Mouse (Mus musculus): ENCODE results near the gene Gm1043. TPM values are rescaled to one million over a fixed set of nuclear protein-coding genes. Genes with fewer than 3 reads are reported as not detected.

The Gm1043 gene
- polyA plus RNA-seq, 1 experiment: 15.6 TPM

- no peak for DNase-seq (ENCODE audit: extremely low spot score in 1 of 2, low spot score in 1 of 2)
These were observed 18.2 kb upstream of the Gm1043 start for GRCm38 (mm10) chr5:37066703-37067568.

GRCm38 (mm10) chr5:37073660-37074059 lies 11.5 kb upstream of the Gm1043 start:
- DNase-seq (ENCODE audit: extremely low spot score in 1 of 2, low spot score in 1 of 2): no peak

- DNase-seq (ENCODE audit: extremely low spot score in 1 of 2, low spot score in 1 of 2): peak; percentile 68 to 79
These were observed 8.4 kb upstream of the Gm1043 start for GRCm38 (mm10) chr5:37076692-37077329.

- DNase-seq (ENCODE audit: extremely low spot score in 1 of 2, low spot score in 1 of 2): no peak
These were observed 7.9 kb upstream of the Gm1043 start for GRCm38 (mm10) chr5:37077330-37077698.

- no peak for DNase-seq (ENCODE audit: extremely low spot score in 1 of 2, low spot score in 1 of 2)
These were observed 5.7 kb upstream of the Gm1043 start for GRCm38 (mm10) chr5:37079484-37079883.

GRCm38 (mm10) chr5:37080601-37081000 lies 4.6 kb upstream of the Gm1043 start:
- no peak for DNase-seq (ENCODE audit: extremely low spot score in 1 of 2, low spot score in 1 of 2)

- DNase-seq (ENCODE audit: extremely low spot score in 1 of 2, low spot score in 1 of 2): peak; percentile 71 to 87
These were observed 2.8 kb upstream of the Gm1043 start for GRCm38 (mm10) chr5:37082420-37082819.

GRCm38 (mm10) chr5:37083209-37083770 lies 1.9 kb upstream of the Gm1043 start:
- DNase-seq (ENCODE audit: extremely low spot score in 1 of 2, low spot score in 1 of 2): no peak

GRCm38 (mm10) chr5:37083850-37084249 lies 1.3 kb upstream of the Gm1043 start:
- no peak for DNase-seq (ENCODE audit: extremely low spot score in 1 of 2, low spot score in 1 of 2)

GRCm38 (mm10) chr5:37085918-37086317 lies 748 bp downstream of the Gm1043 start:
- DNase-seq (ENCODE audit: extremely low spot score in 1 of 2, low spot score in 1 of 2): no peak

- no peak for DNase-seq (ENCODE audit: extremely low spot score in 1 of 2, low spot score in 1 of 2)
These were observed 2.6 kb downstream of the Gm1043 start for GRCm38 (mm10) chr5:37087786-37088185.

- DNase-seq (ENCODE audit: extremely low spot score in 1 of 2, low spot score in 1 of 2): no peak
These were observed 3.4 kb downstream of the Gm1043 start for GRCm38 (mm10) chr5:37088342-37089108.

GRCm38 (mm10) chr5:37091171-37091628 lies 6.0 kb downstream of the Gm1043 start:
- DNase-seq (ENCODE audit: extremely low spot score in 1 of 2, low spot score in 1 of 2): no peak

- DNase-seq (ENCODE audit: extremely low spot score in 1 of 2, low spot score in 1 of 2): no peak
These were observed 9.8 kb downstream of the Gm1043 start for GRCm38 (mm10) chr5:37094941-37095340.

GRCm38 (mm10) chr5:37097591-37097990 lies 12.4 kb downstream of the Gm1043 start:
- no peak for DNase-seq (ENCODE audit: extremely low spot score in 1 of 2, low spot score in 1 of 2)

GRCm38 (mm10) chr5:37100813-37101212 lies 15.6 kb downstream of the Gm1043 start:
- no peak for DNase-seq (ENCODE audit: extremely low spot score in 1 of 2, low spot score in 1 of 2)

- peak in 1 of 2 experiments; percentile 55 for DNase-seq (ENCODE audit: extremely low spot score in 1 of 2, low spot score in 1 of 2)
These were observed 16.5 kb downstream of the Gm1043 start for GRCm38 (mm10) chr5:37101631-37102030.

- no peak for DNase-seq (ENCODE audit: extremely low spot score in 1 of 2, low spot score in 1 of 2)
These were observed 16.9 kb downstream of the Gm1043 start for GRCm38 (mm10) chr5:37102056-37102455.

GRCm38 (mm10) chr5:37105531-37106456 lies 20.6 kb downstream of the Gm1043 start:
- DNase-seq (ENCODE audit: extremely low spot score in 1 of 2, low spot score in 1 of 2): peak in 1 of 2 experiments; percentile 57

- DNase-seq (ENCODE audit: extremely low spot score in 1 of 2, low spot score in 1 of 2): no peak
These were observed 21.9 kb downstream of the Gm1043 start for GRCm38 (mm10) chr5:37107111-37107510.

All from frontal cortex, adult 2 months (tissue).